8 mouse cellular contexts compared by ENCODE assay signal in genomic region chr5:88884101-88884500, GRCm38 (mm10). TPM values are rescaled to one million over a fixed set of nuclear protein-coding genes. Genes with fewer than 3 reads are reported as not detected.
DNase-seq lines count a peak whose midpoint lies in the region; ATAC-seq and TF ChIP-seq lines count a peak whose summit lies in the region.

No protein-coding gene starts in this region.

- TF ChIP-seq CTCF in lung, adult 2 months (IDR thresholded peaks at IDR 0.05; ENCODE audit: insufficient read depth, low read length) = no peak
- TF ChIP-seq CTCF in stomach, postnatal 0 days (IDR thresholded peaks at IDR 0.05; ENCODE audit: low read depth) = peak; percentile 78

- H3K9ac ChIP-seq in kidney, embryonic 16.5 days (replicated peaks; ENCODE audit: low read length) = no peak overlapping the region
- H3K9ac ChIP-seq in ES-E14 (ENCODE audit: insufficient read depth, low read depth, low read length, poor library complexity, severe bottlenecking) = no peak overlapping the region
- H3K9ac ChIP-seq in stomach, postnatal 0 days (ENCODE audit: low read length) = no peak overlapping the region

- DNase-seq in kidney, adult 18-20 months = peak; percentile 43
- peak; percentile 49 for DNase-seq in ES-E14 (ENCODE audit: low read depth, low spot score)
- DNase-seq in cerebellum, adult 11-12 months = peak; percentile 38
- DNase-seq in lung, adult 2 months = peak; percentile 14
- peak; percentile 50 for DNase-seq in stomach, postnatal 0 days (ENCODE audit: low spot score)
- no peak for DNase-seq in urinary bladder, postnatal 4 days (ENCODE audit: low spot score in 2 of 2)

- H3K4me1 ChIP-seq in kidney, embryonic 16.5 days (ENCODE audit: insufficient read depth, low read length) = peaks cover 8% of the 10 kb centered on the region
- H3K4me1 ChIP-seq in ES-E14 (ENCODE audit: control insufficient read depth in 2 of 2, insufficient read depth in 2 of 2, low read length in 2 of 2, poor library complexity in 1 of 2) = peaks cover 2 to 3% of the 10 kb centered on the region in 2 experiments; a peak in 1 of 4 replicates
- H3K4me1 ChIP-seq in lung, adult 2 months (ENCODE audit: control insufficient read depth, insufficient read depth, low read length) = no peaks in the 10 kb centered on the region
- H3K4me1 ChIP-seq in stomach, postnatal 0 days (replicated peaks; ENCODE audit: control insufficient read depth, insufficient read depth) = no peaks in the 10 kb centered on the region

- H3K4me2 ChIP-seq in kidney, embryonic 16.5 days (replicated peaks; ENCODE audit: low read depth, low read length) = no peak overlapping the region
- no peak overlapping the region for H3K4me2 ChIP-seq in stomach, postnatal 0 days (replicated peaks; ENCODE audit: low read depth)

- H3K36me3 ChIP-seq in kidney, embryonic 16.5 days (ENCODE audit: insufficient read depth, low read length) = no peaks in the 10 kb centered on the region
- H3K36me3 ChIP-seq in ES-E14 (ENCODE audit: control insufficient read depth, insufficient read depth, low read length, poor library complexity, severe bottlenecking) = no peaks in the 10 kb centered on the region
- no peaks in the 10 kb centered on the region for H3K36me3 ChIP-seq in stomach, postnatal 0 days (ENCODE audit: control insufficient read depth, insufficient read depth, low read length)

- H3K27me3 ChIP-seq in kidney, embryonic 16.5 days (ENCODE audit: insufficient read depth, low read length) = peaks cover 6% of the 10 kb centered on the region
- no peaks in the 10 kb centered on the region for H3K27me3 ChIP-seq in stomach, postnatal 0 days (ENCODE audit: control insufficient read depth, insufficient read depth, low read length)

- in situ Hi-C loops in ES-E14 (cut with MboI; ENCODE audit: low sequenced_read_pairs in 2 of 2, unreplicated experiment in 2 of 2) = no loop called here

- no peaks in the 10 kb centered on the region for H3K9me3 ChIP-seq in kidney, embryonic 16.5 days (ENCODE audit: low read length)
- no peaks in the 10 kb centered on the region for H3K9me3 ChIP-seq in ES-E14 (ENCODE audit: control insufficient read depth, insufficient read depth, low read depth, low read length)
- H3K9me3 ChIP-seq in stomach, postnatal 0 days (ENCODE audit: control insufficient read depth, low read length) = no peaks in the 10 kb centered on the region

- no peak overlapping the region for H3K4me3 ChIP-seq in kidney, embryonic 16.5 days (ENCODE audit: low read length)
- H3K4me3 ChIP-seq in ES-E14 (ENCODE audit: insufficient read depth in 1 of 2, low read depth in 1 of 2, low read length in 2 of 2, poor library complexity in 1 of 2, severe bottlenecking in 1 of 2) = no peak overlapping the region
- no peak overlapping the region for H3K4me3 ChIP-seq in lung, adult 2 months (replicated peaks; ENCODE audit: extremely low read depth, low read depth, low read length)
- H3K4me3 ChIP-seq in stomach, postnatal 0 days (ENCODE audit: low read depth, low read length) = no peak overlapping the region

- no peak for TF ChIP-seq EP300 in stomach, postnatal 0 days (optimal IDR thresholded peaks at IDR 0.05)

- no peak for ATAC-seq in kidney, embryonic 16.5 days (ENCODE audit: low FRiP score, low TSS enrichment)
- peak; percentile 30 to 50; a peak in 2 of 4 replicates for ATAC-seq in hematopoietic stem cell, adult 5-6 weeks (replicated peaks in 1 of 2; ENCODE audit: insufficient read depth in 1 of 2, low FRiP score in 2 of 2, low TSS enrichment in 1 of 2, low read depth in 1 of 2, poor library complexity in 2 of 2, severe bottlenecking in 2 of 2)
- ATAC-seq in stomach, postnatal 0 days (ENCODE audit: low FRiP score, low TSS enrichment) = no peak

- no peak for TF ChIP-seq POLR2A in lung, adult 2 months (IDR thresholded peaks at IDR 0.05; ENCODE audit: borderline replicate concordance, extremely low read depth, low read depth, low read length)

- H3K27ac ChIP-seq in kidney, embryonic 16.5 days (ENCODE audit: low read length) = no peak overlapping the region
- H3K27ac ChIP-seq in ES-E14 (ENCODE audit: insufficient read depth, low read depth, low read length, poor library complexity, severe bottlenecking) = no peak overlapping the region
- no peak overlapping the region for H3K27ac ChIP-seq in stomach, postnatal 0 days (replicated peaks)

- WGBS in kidney, embryonic 16.5 days = 19% methylated on average over 3 of the region's 3 CpGs
- 26% methylated on average over 3 of the region's 3 CpGs for WGBS in lung, adult 2 months
- WGBS in stomach, postnatal 0 days = 24% methylated on average over 3 of the region's 3 CpGs

TF ChIP-seq in ES-E14, 5 proteins besides CTCF, POLR2A, EP300 and RAD21:
- no peak for TF ChIP-seq ZNF384 (IDR thresholded peaks at IDR 0.05; ENCODE audit: low read depth, low read length)
- no peak for TF ChIP-seq HCFC1 (IDR thresholded peaks at IDR 0.05; ENCODE audit: borderline replicate concordance, insufficient read depth, low read length)
- TF ChIP-seq CHD2 (IDR thresholded peaks at IDR 0.05; ENCODE audit: low read depth, low read length) = no peak
- no peak for TF ChIP-seq MAFK (IDR thresholded peaks at IDR 0.05; ENCODE audit: insufficient read depth, low read depth, low read length)
- TF ChIP-seq ZC3H11A (IDR thresholded peaks at IDR 0.05; ENCODE audit: borderline replicate concordance, low read depth, low read length) = 0 out of 2 replicates have a peak, but pooled peaks have one; percentile 20

RNA-seq across cellular contexts. Expression of gene Slc4a4, which starts 2.5 kb away (rescaled TPM):
- 11.1 and 12.7 TPM in 2 replicates for polyA plus RNA-seq in kidney, embryonic 16.5 days (2015; fragmentation: Nextera tagmentation; extraction: Ambion mirVana)
- total RNA-seq in ES-E14 (2012; rRNA removed) = 2.5 and 3.0 TPM in 2 replicates
- 0.05 and 0.13 TPM in 2 replicates for total RNA-seq in hematopoietic stem cell, adult 5-6 weeks (2017)
- 2.7 and 4.8 TPM in 2 replicates for polyA plus RNA-seq in lung, adult 2 months (2012; rRNA removed)
- polyA plus RNA-seq in stomach, postnatal 0 days (2015; fragmentation: Nextera tagmentation; extraction: Ambion mirVana) = 6.2 and 6.3 TPM in 2 replicates

Comparison
In these comparisons a context has a peak if more than half of its experiments do, and no peak if none do; other contexts are left out.
1. DNase-seq: peak in kidney, adult 18-20 months (single experiment), ES-E14 (single experiment), cerebellum, adult 11-12 months (single experiment), lung, adult 2 months (single experiment) and stomach, postnatal 0 days (single experiment); none in urinary bladder, postnatal 4 days (0 of 2).
2. ATAC-seq: peak in hematopoietic stem cell, adult 5-6 weeks (2 of 2); none in kidney, embryonic 16.5 days (single experiment) and stomach, postnatal 0 days (single experiment).